In genomic region chr7:98481066-98481734, GRCm38 (mm10) we compare ENCODE assay signal across 8 mouse cellular contexts. TPM values are rescaled to one million over a fixed set of nuclear protein-coding genes. Genes with fewer than 3 reads are reported as not detected.
DNase-seq lines count a peak whose midpoint lies in the region; ATAC-seq and TF ChIP-seq lines count a peak whose summit lies in the region.

No protein-coding gene starts in this region.

- peak; percentile 68 for ATAC-seq in intestine, embryonic 15.5 days
- ATAC-seq in midbrain, embryonic 14.5 days (ENCODE audit: low FRiP score, low TSS enrichment), result peak; percentile 73

- intact Hi-C loops in gastrocnemius, postnatal 36 days (cut with DNase I), result loop anchor here (2.0 to 10.0 kb wide), 4 partner anchors 108 to 294 kb away; no protein-coding TSS in a partner anchor
- intact Hi-C loops in left cerebral cortex, postnatal 14 days (cut with DNase I), result loop anchor here (1.0 to 10.0 kb wide), 2 partner anchors 108 to 214 kb away; no protein-coding TSS in a partner anchor

- no peak overlapping the region for H3K4me2 ChIP-seq in intestine, embryonic 15.5 days (replicated peaks)
- H3K4me2 ChIP-seq in midbrain, embryonic 14.5 days (ENCODE audit: low read length), result no peak overlapping the region

- H3K27ac ChIP-seq in intestine, embryonic 15.5 days, result no peak overlapping the region
- no peak overlapping the region for H3K27ac ChIP-seq in midbrain, embryonic 14.5 days (replicated peaks; ENCODE audit: low read depth, low read length)
- no peak overlapping the region for H3K27ac ChIP-seq in small intestine, adult 2 months (ENCODE audit: insufficient read depth, low read depth, low read length)

- H3K9ac ChIP-seq in intestine, embryonic 15.5 days, result no peak overlapping the region
- no peak overlapping the region for H3K9ac ChIP-seq in midbrain, embryonic 14.5 days (replicated peaks; ENCODE audit: low read length)

- no peaks in the 10 kb centered on the region for H3K9me3 ChIP-seq in intestine, embryonic 15.5 days
- no peaks in the 10 kb centered on the region for H3K9me3 ChIP-seq in midbrain, embryonic 14.5 days (ENCODE audit: control insufficient read depth, low read length)

- H3K4me1 ChIP-seq in intestine, embryonic 15.5 days (replicated peaks), result peaks cover 16% of the 10 kb centered on the region
- no peaks in the 10 kb centered on the region for H3K4me1 ChIP-seq in midbrain, embryonic 14.5 days (ENCODE audit: control insufficient read depth, insufficient read depth, low read length)
- H3K4me1 ChIP-seq in small intestine, adult 2 months (ENCODE audit: control insufficient read depth, insufficient read depth, insufficient read length, low read length), result peaks cover 8% of the 10 kb centered on the region; the same call in 1 of the 2 replicates

- peak; percentile 56 to 66 for DNase-seq in urinary bladder, adult 18-20 months (ENCODE audit: low spot score in 2 of 2)
- DNase-seq in urinary bladder, postnatal 10 days (ENCODE audit: low spot score), result no peak
- peak; percentile 94 for DNase-seq in embryo, embryonic 10 days (ENCODE audit: low spot score)
- peak; percentile 67 to 82 for DNase-seq in gastrocnemius, postnatal 36 days
- DNase-seq in left cerebral cortex, postnatal 14 days (ENCODE audit: low spot score in 2 of 2), result peak; percentile 79 to 80
- peak; percentile 90 for DNase-seq in midbrain, embryonic 14.5 days

- TF ChIP-seq POLR2A in small intestine, adult 2 months (IDR thresholded peaks at IDR 0.05; ENCODE audit: low read depth, low read length), result no peak

- no peak overlapping the region for H3K4me3 ChIP-seq in intestine, embryonic 15.5 days (replicated peaks)
- H3K4me3 ChIP-seq in midbrain, embryonic 14.5 days (replicated peaks; ENCODE audit: low read depth, low read length), result no peak overlapping the region
- no peak overlapping the region for H3K4me3 ChIP-seq in small intestine, adult 2 months (ENCODE audit: low read depth, low read length)

- no peaks in the 10 kb centered on the region for H3K27me3 ChIP-seq in intestine, embryonic 15.5 days (replicated peaks)
- no peaks in the 10 kb centered on the region for H3K27me3 ChIP-seq in midbrain, embryonic 14.5 days (ENCODE audit: control insufficient read depth, insufficient read depth, low read length)
- no peaks in the 10 kb centered on the region for H3K27me3 ChIP-seq in small intestine, adult 2 months (ENCODE audit: control insufficient read depth, insufficient read depth, low read length)

- TF ChIP-seq CTCF in small intestine, adult 2 months (IDR thresholded peaks at IDR 0.05; ENCODE audit: extremely low read depth, insufficient read length, insufficient replicate concordance, low read depth, low read length), result peak; percentile 93

- 18% methylated on average over 9 of the region's 9 CpGs for WGBS in intestine, embryonic 15.5 days
- 6% methylated on average over 9 of the region's 9 CpGs for WGBS in midbrain, embryonic 14.5 days
- 11% methylated on average over 9 of the region's 9 CpGs for WGBS in small intestine, adult 2 months

- H3K36me3 ChIP-seq in intestine, embryonic 15.5 days, result no peaks in the 10 kb centered on the region
- no peaks in the 10 kb centered on the region for H3K36me3 ChIP-seq in midbrain, embryonic 14.5 days (ENCODE audit: control insufficient read depth, insufficient read depth, low read length)
- H3K36me3 ChIP-seq in small intestine, adult 2 months (ENCODE audit: control insufficient read depth, insufficient read depth, low read length), result no peaks in the 10 kb centered on the region

RNA-seq across cellular contexts. Expression of gene Lrrc32, which starts 7.9 kb away (rescaled TPM):
- total RNA-seq in gastrocnemius, postnatal 36 days (2021), result 1 to 10 TPM; 3.7 to 5.8 TPM
- 12.4 and 12.5 TPM in 2 replicates for polyA plus RNA-seq in intestine, embryonic 15.5 days (2015; fragmentation: Nextera tagmentation; extraction: Ambion mirVana)
- 1 to 10 TPM; 3.0 to 3.9 TPM for total RNA-seq in left cerebral cortex, postnatal 14 days (2021)
- polyA plus RNA-seq in midbrain, embryonic 14.5 days (2014; fragmentation: Nextera tagmentation; extraction: Ambion mirVana), result 1.6 and 4.2 TPM in 2 replicates
- 10.5 and 17.7 TPM in 2 replicates for polyA plus RNA-seq in small intestine, adult 2 months (2012; rRNA removed)

RNA-seq across cellular contexts. Expression of gene Gucy2d, which starts 41.0 kb away (rescaled TPM):
- total RNA-seq in gastrocnemius, postnatal 36 days (2021), result under 1 TPM; 0.26 to 0.37 TPM
- 0.68 and 1.2 TPM in 2 replicates for polyA plus RNA-seq in intestine, embryonic 15.5 days (2015; fragmentation: Nextera tagmentation; extraction: Ambion mirVana)
- under 1 TPM in 1 of 2 experiments, not detected in 1; 0.25 TPM for total RNA-seq in left cerebral cortex, postnatal 14 days (2021)
- 0.18 TPM in 1 of 2 replicates, not detected in the other for polyA plus RNA-seq in midbrain, embryonic 14.5 days (2014; fragmentation: Nextera tagmentation; extraction: Ambion mirVana)
- polyA plus RNA-seq in small intestine, adult 2 months (2012; rRNA removed), result not detected in 2 replicates
